Mouse (Mus musculus): ENCODE data around the gene Dnaja4. TPM values are rescaled to one million over a fixed set of nuclear protein-coding genes. Genes with fewer than 3 reads are reported as not detected.

Gene Dnaja4
- polyA plus RNA-seq, 1 experiment from 2014 or later = 2.9 TPM

- H3K36me3 ChIP-seq = no peaks in the 10 kb centered on the region
- no peaks in the 10 kb centered on the region for H3K9me3 ChIP-seq
- WGBS = under 1% methylated on average over 43 of the region's 45 CpGs
- H3K4me2 ChIP-seq (replicated peaks) = peak within 1 kb of the TSS; percentile 68
- H3K27me3 ChIP-seq = peaks cover 68% of the 10 kb centered on the region
- H3K4me1 ChIP-seq (replicated peaks) = peaks cover 31% of the 10 kb centered on the region
- ATAC-seq = 0 out of 2 replicates have a peak, but pooled peaks have one; percentile 65
- peak within 1 kb of the TSS; percentile 43 for H3K4me3 ChIP-seq (replicated peaks)
- no peak within 1 kb of the TSS for H3K27ac ChIP-seq
- H3K9ac ChIP-seq (replicated peaks) = peak within 1 kb of the TSS; percentile 46; the same call in 1 of the 2 replicates
Observed at GRCm38 (mm10) chr9:54764561-54765217, 66.0 kb downstream of the Dnaja4 start, which contains the start of gene Crabp1. Crabp1 (plus strand) TSS chr9:54764748.

DNA sequence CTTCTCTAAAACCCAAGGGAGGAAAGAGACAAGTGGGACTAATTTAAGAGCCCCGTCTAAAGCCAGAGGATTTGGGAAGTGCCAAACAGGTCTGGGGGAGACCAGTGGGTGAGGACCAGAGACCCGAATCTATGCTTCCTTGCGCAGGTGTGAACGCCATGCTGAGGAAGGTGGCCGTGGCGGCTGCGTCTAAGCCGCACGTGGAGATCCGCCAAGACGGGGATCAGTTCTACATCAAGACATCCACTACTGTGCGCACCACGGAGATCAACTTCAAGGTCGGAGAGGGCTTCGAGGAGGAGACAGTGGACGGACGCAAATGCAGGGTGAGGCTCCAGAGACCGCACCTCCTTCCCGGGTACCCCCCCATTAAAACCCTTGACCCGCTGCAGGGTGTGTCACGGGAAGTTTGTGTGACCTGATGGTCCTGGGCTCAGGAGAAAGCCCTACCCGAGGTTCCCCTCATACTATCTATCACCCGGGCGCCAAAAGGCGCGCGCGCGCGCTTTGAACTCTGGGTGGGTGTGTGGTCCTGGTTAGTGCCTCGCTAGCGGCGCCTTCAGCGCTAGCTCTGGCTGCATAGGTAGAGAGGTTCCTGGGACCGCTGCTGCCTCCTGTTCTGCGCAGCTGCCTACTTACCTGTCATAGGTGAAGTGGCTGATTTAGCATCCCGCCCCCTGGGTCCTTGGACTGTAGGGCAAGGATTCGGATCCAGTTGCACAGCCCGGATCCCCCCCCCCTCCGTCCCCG is 66.8 kb downstream of the Dnaja4 start:
- WGBS = under 1% methylated on average over 41 of the region's 41 CpGs
- Histone ChIP-seq H3K27ac (no peak overlapping the region), H3K27me3 (peaks cover 70% of the 10 kb centered on the region), H3K4me3 (replicated peaks) (peak overlapping the region; percentile 43), H3K9ac (replicated peaks) (peak overlapping the region; percentile 46; the same call in 1 of the 2 replicates), H3K4me2 (replicated peaks) (peak overlapping the region; percentile 68), H3K4me1 (replicated peaks) (peaks cover 33% of the 10 kb centered on the region), H3K9me3 (no peaks in the 10 kb centered on the region), H3K36me3 (no peaks in the 10 kb centered on the region)
- peak; percentile 49; the same call in 1 of the 2 replicates for ATAC-seq

Small RNA genes within 50 kb of the gene (microRNA-seq; reads per million reads assigned to microRNA genes)
- gene Mir5710 = not detected

Other genes starting within 250 kb of the Dnaja4 start
- gene Dmxl2, start 197.2 kb upstream of the Dnaja4 start, polyA plus RNA-seq (2015; fragmentation: Nextera tagmentation; extraction: Ambion mirVana) = 36.5 and 38.8 TPM in 2 replicates
- gene Sh2d7, start 159.9 kb upstream of the Dnaja4 start, polyA plus RNA-seq (2015; fragmentation: Nextera tagmentation; extraction: Ambion mirVana) = not detected in 2 replicates
- gene Cib2, start 138.7 kb upstream of the Dnaja4 start, polyA plus RNA-seq (2015; fragmentation: Nextera tagmentation; extraction: Ambion mirVana) = 27.8 and 28.5 TPM in 2 replicates
- 109 and 114 TPM in 2 replicates for gene Idh3a, start 112.5 kb upstream of the Dnaja4 start, polyA plus RNA-seq (2015; fragmentation: Nextera tagmentation; extraction: Ambion mirVana)
- gene Acsbg1, start 37.0 kb upstream of the Dnaja4 start, polyA plus RNA-seq (2015; fragmentation: Nextera tagmentation; extraction: Ambion mirVana) = 8.8 and 12.2 TPM in 2 replicates
- 119 and 120 TPM in 2 replicates for gene Wdr61, start 35.6 kb downstream of the Dnaja4 start, polyA plus RNA-seq (2015; fragmentation: Nextera tagmentation; extraction: Ambion mirVana)
- 83.3 and 117 TPM in 2 replicates for gene Crabp1, start 65.9 kb downstream of the Dnaja4 start, polyA plus RNA-seq (2015; fragmentation: Nextera tagmentation; extraction: Ambion mirVana)
- gene Ireb2, start 164.9 kb downstream of the Dnaja4 start, polyA plus RNA-seq (2015; fragmentation: Nextera tagmentation; extraction: Ambion mirVana) = 49.5 and 53.1 TPM in 2 replicates
- 2.9 and 3.0 TPM in 2 replicates for gene Hykk, start 218.4 kb downstream of the Dnaja4 start, polyA plus RNA-seq (2015; fragmentation: Nextera tagmentation; extraction: Ambion mirVana)